Mouse (Mus musculus): ENCODE data around the gene Usp4. TPM values are rescaled to one million over a fixed set of nuclear protein-coding genes. Genes with fewer than 3 reads are reported as not detected.

Gene Usp4
- polyA plus RNA-seq, 1 experiment from 2014 or later, result 133 TPM

DNA sequence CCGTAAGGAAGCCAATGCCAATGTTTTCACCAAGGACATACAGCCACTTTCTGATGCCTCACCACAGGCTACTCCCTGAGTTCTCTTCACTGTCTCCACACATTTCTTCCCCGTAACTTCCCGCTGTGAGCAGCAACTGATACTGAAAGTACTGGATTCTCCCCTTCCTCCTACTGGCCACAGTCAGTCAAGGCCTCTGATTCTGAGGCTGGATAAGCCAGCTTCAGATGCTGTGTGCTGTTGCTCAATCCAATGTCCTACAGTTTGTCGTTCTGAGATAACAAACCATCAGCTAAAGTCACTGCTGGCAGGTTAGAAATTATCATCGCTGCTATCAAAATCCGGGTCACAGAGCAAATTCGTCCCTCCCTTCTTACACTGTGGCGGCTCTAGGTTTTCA lies 56.8 kb downstream of the Usp4 start:
- DNase-seq (ENCODE audit: low spot score) (no peak), ATAC-seq (ENCODE audit: insufficient number of reproducible peaks, low FRiP score, low TSS enrichment, low read depth) (no peak)
- no peaks in the 10 kb centered on the region for H3K27me3 ChIP-seq (ENCODE audit: control insufficient read depth, insufficient read depth, low read length)
- no peak overlapping the region for H3K4me3 ChIP-seq (ENCODE audit: low read depth, low read length)
- no peak overlapping the region for H3K4me2 ChIP-seq (ENCODE audit: low read depth, severe bottlenecking)
- H3K36me3 ChIP-seq (ENCODE audit: control insufficient read depth, insufficient read depth, low read length), result no peaks in the 10 kb centered on the region
- no peak overlapping the region for H3K27ac ChIP-seq (replicated peaks; ENCODE audit: low read depth, low read length)
- no peaks in the 10 kb centered on the region for H3K4me1 ChIP-seq (ENCODE audit: control insufficient read depth, insufficient read depth, low read length)
- WGBS, result 83% methylated on average over 8 of the region's 8 CpGs
- H3K9me3 ChIP-seq (ENCODE audit: control insufficient read depth, low read length), result no peaks in the 10 kb centered on the region
- no peak overlapping the region for H3K9ac ChIP-seq (ENCODE audit: low read length)

DNA sequence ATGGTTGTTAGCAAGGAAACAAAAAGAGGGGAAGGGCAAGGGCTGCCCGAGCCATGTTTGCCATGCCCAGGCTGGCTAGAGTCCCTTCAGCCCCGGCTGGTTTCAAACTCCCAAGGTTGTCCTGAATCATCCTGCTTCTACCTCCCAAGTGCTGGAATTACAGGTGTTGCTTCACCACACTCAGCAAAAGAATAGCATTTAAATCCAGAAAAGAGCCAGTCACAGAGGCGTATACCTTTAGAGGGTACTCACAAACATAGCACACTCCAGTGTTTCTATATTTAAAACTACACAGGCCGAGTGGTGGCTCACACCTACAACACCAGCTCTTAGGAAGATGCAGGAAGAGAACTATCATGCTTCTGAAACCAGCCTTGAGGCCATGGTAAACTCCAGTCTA lies 61.9 kb downstream of the Usp4 start:
- Histone ChIP-seq H3K27ac (replicated peaks; ENCODE audit: low read depth, low read length) (no peak overlapping the region), H3K9ac (ENCODE audit: low read length) (no peak overlapping the region), H3K4me3 (ENCODE audit: low read depth, low read length) (no peak overlapping the region), H3K36me3 (ENCODE audit: control insufficient read depth, insufficient read depth, low read length) (no peaks in the 10 kb centered on the region), H3K27me3 (ENCODE audit: control insufficient read depth, insufficient read depth, low read length) (no peaks in the 10 kb centered on the region), H3K4me2 (ENCODE audit: low read depth, severe bottlenecking) (no peak overlapping the region), H3K9me3 (ENCODE audit: control insufficient read depth, low read length) (no peaks in the 10 kb centered on the region), H3K4me1 (ENCODE audit: control insufficient read depth, insufficient read depth, low read length) (no peaks in the 10 kb centered on the region)
- DNase-seq (ENCODE audit: low spot score), result no peak
- 91% methylated on average over 4 of the region's 4 CpGs for WGBS
- ATAC-seq (ENCODE audit: insufficient number of reproducible peaks, low FRiP score, low TSS enrichment, low read depth), result no peak

DNA sequence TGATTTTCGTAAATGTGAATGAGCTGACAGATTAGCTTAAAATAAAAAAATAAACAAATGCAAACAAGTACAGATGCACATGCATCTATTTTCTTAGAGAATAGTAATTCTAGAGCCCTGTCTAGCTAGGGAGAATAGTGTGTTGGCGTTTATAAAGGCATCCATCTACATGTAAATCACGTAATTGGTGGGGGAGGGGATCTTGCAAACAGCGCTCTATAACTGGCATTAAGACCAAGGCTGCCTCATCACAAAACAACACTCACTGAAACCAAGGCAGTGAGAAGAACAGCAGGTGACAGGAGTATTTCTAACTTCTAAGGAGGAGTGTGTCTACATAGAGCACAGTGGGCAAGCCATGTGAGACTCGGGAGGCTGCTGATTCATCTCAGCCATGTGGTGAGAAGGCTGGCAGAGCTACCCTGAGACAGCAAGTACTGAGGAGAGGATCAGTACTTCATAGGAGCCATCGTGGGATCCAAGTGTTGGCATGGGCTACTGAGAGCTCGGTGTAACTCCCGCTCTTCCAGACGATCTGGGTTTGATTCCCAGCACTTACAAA lies 63.8 kb downstream of the Usp4 start:
- Histone ChIP-seq H3K36me3 (ENCODE audit: control insufficient read depth, insufficient read depth, low read length) (no peaks in the 10 kb centered on the region), H3K27me3 (ENCODE audit: control insufficient read depth, insufficient read depth, low read length) (no peaks in the 10 kb centered on the region), H3K9ac (ENCODE audit: low read length) (no peak overlapping the region), H3K4me2 (ENCODE audit: low read depth, severe bottlenecking) (no peak overlapping the region), H3K4me3 (ENCODE audit: low read depth, low read length) (no peak overlapping the region), H3K4me1 (ENCODE audit: control insufficient read depth, insufficient read depth, low read length) (no peaks in the 10 kb centered on the region), H3K9me3 (ENCODE audit: control insufficient read depth, low read length) (no peaks in the 10 kb centered on the region), H3K27ac (replicated peaks; ENCODE audit: low read depth, low read length) (no peak overlapping the region)
- WGBS, result 76% methylated on average over 9 of the region's 9 CpGs
- no peak for DNase-seq (ENCODE audit: low spot score)
- ATAC-seq (ENCODE audit: insufficient number of reproducible peaks, low FRiP score, low TSS enrichment, low read depth), result no peak

GRCm38 (mm10) chr9:108412221-108412620 lies 64.6 kb downstream of the Usp4 start:
- 83% methylated on average over 1 of the region's 1 CpGs for WGBS
- Histone ChIP-seq H3K27ac (replicated peaks; ENCODE audit: low read depth, low read length) (no peak overlapping the region), H3K27me3 (ENCODE audit: control insufficient read depth, insufficient read depth, low read length) (no peaks in the 10 kb centered on the region), H3K4me1 (ENCODE audit: control insufficient read depth, insufficient read depth, low read length) (no peaks in the 10 kb centered on the region), H3K4me3 (ENCODE audit: low read depth, low read length) (no peak overlapping the region), H3K4me2 (ENCODE audit: low read depth, severe bottlenecking) (no peak overlapping the region), H3K36me3 (ENCODE audit: control insufficient read depth, insufficient read depth, low read length) (no peaks in the 10 kb centered on the region), H3K9me3 (ENCODE audit: control insufficient read depth, low read length) (no peaks in the 10 kb centered on the region), H3K9ac (ENCODE audit: low read length) (no peak overlapping the region)
- ATAC-seq (ENCODE audit: insufficient number of reproducible peaks, low FRiP score, low TSS enrichment, low read depth), result no peak
- no peak for DNase-seq (ENCODE audit: low spot score)

- H3K4me3 ChIP-seq (ENCODE audit: low read depth, low read length), result no peak within 1 kb of the TSS
- H3K4me1 ChIP-seq (ENCODE audit: control insufficient read depth, insufficient read depth, low read length), result 0 out of 2 replicates have a peak, but pooled peaks cover 3% of the 10 kb centered on the region
- H3K9me3 ChIP-seq (ENCODE audit: control insufficient read depth, low read length), result no peaks in the 10 kb centered on the region
- DNase-seq (ENCODE audit: low spot score), result no peak
- ATAC-seq (ENCODE audit: insufficient number of reproducible peaks, low FRiP score, low TSS enrichment, low read depth), result no peak
- H3K36me3 ChIP-seq (ENCODE audit: control insufficient read depth, insufficient read depth, low read length), result no peaks in the 10 kb centered on the region
- no peaks in the 10 kb centered on the region for H3K27me3 ChIP-seq (ENCODE audit: control insufficient read depth, insufficient read depth, low read length)
- H3K27ac ChIP-seq (replicated peaks; ENCODE audit: low read depth, low read length), result no peak within 1 kb of the TSS
- no peak within 1 kb of the TSS for H3K9ac ChIP-seq (ENCODE audit: low read length)
- H3K4me2 ChIP-seq (ENCODE audit: low read depth, severe bottlenecking), result no peak within 1 kb of the TSS
Measured at GRCm38 (mm10) chr9:108428384-108428783, 80.7 kb downstream of the Usp4 start, which contains the start of gene Ccdc36. Gene Ccdc36, minus strand, starts transcription at chr9:108428484.

DNA sequence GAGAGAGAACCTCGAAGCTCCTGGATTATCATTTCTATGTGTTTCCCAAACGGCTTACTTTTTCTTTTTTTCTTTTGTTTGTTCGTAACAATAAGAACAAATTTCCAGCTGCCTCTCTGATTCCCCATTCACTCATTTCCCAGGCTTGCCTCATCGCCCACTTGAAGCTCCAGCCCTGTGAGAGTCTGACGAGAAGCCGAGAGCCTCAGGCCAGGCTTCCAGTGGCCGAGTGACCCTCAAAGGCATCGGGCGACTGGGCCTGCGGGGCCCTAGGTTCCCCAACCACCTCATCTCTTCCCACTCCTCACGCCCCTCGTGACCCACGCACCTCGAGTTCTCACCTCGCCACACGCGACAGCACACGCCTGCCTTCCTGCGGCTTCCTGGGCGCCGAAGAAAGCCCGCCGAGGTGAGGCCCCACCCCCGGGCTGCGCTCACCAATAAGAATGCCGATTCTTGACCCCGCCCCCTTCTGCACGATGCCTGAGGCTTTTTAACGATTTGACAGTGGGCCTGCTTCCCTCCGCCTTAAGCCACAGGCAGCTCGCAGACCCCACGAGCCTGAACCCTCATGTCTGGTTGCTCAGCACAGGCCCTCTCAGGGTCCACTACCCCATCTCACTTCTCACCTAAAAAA lies 83.9 kb downstream of the Usp4 start:
- peak overlapping the region; percentile 36 for H3K4me2 ChIP-seq (ENCODE audit: low read depth, severe bottlenecking)
- no peak overlapping the region for H3K27ac ChIP-seq (replicated peaks; ENCODE audit: low read depth, low read length)
- no peak overlapping the region for H3K4me3 ChIP-seq (ENCODE audit: low read depth, low read length)
- DNase-seq (ENCODE audit: low spot score) (peak; percentile 68), ATAC-seq (ENCODE audit: insufficient number of reproducible peaks, low FRiP score, low TSS enrichment, low read depth) (peak; percentile 44)
- H3K9ac ChIP-seq (ENCODE audit: low read length), result 0 out of 2 replicates have a peak overlapping the region, but pooled peaks have one; percentile 12
- H3K4me1 ChIP-seq (ENCODE audit: control insufficient read depth, insufficient read depth, low read length), result 0 out of 2 replicates have a peak, but pooled peaks cover 3% of the 10 kb centered on the region
- H3K9me3 ChIP-seq (ENCODE audit: control insufficient read depth, low read length), result no peaks in the 10 kb centered on the region
- no peaks in the 10 kb centered on the region for H3K27me3 ChIP-seq (ENCODE audit: control insufficient read depth, insufficient read depth, low read length)
- 49% methylated on average over 32 of the region's 32 CpGs for WGBS
- H3K36me3 ChIP-seq (ENCODE audit: control insufficient read depth, insufficient read depth, low read length), result no peaks in the 10 kb centered on the region

GRCm38 (mm10) chr9:108436182-108436581 lies 88.5 kb downstream of the Usp4 start, which contains the start of gene BC048562:
Gene BC048562, plus strand, starts transcription at chr9:108436482.
- no peak for ATAC-seq (ENCODE audit: insufficient number of reproducible peaks, low FRiP score, low TSS enrichment, low read depth)
- Histone ChIP-seq H3K4me1 (ENCODE audit: control insufficient read depth, insufficient read depth, low read length) (0 out of 2 replicates have a peak, but pooled peaks cover 3% of the 10 kb centered on the region), H3K36me3 (ENCODE audit: control insufficient read depth, insufficient read depth, low read length) (no peaks in the 10 kb centered on the region), H3K9ac (ENCODE audit: low read length) (no peak within 1 kb of the TSS), H3K27ac (replicated peaks; ENCODE audit: low read depth, low read length) (no peak within 1 kb of the TSS), H3K27me3 (ENCODE audit: control insufficient read depth, insufficient read depth, low read length) (no peaks in the 10 kb centered on the region), H3K4me3 (ENCODE audit: low read depth, low read length) (no peak within 1 kb of the TSS), H3K4me2 (ENCODE audit: low read depth, severe bottlenecking) (no peak within 1 kb of the TSS), H3K9me3 (ENCODE audit: control insufficient read depth, low read length) (no peaks in the 10 kb centered on the region)
- 79% methylated on average over 3 of the region's 3 CpGs for WGBS
- DNase-seq (ENCODE audit: low spot score), result no peak

DNA sequence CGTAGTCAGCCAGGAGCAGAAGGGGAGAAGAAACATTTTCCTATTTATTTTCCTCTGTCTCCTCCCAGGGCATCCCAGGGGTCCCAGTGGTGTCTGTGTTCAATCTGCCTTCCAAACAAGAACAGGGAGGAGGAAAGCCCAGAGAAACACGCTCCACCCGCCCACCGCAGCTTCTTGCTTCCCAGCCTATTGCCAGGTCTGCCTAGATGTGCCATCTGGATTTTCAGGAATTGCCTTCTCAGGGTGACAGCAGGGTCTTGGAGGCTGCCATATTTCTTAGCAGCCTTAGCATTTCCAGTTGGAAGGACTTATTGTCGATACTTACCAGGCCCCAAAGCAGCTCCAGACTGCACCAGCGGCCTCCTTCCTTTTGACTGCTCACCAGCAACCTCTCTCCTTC lies 91.5 kb downstream of the Usp4 start:
- no peak for ATAC-seq (ENCODE audit: insufficient number of reproducible peaks, low FRiP score, low TSS enrichment, low read depth)
- Histone ChIP-seq H3K27me3 (ENCODE audit: control insufficient read depth, insufficient read depth, low read length) (no peaks in the 10 kb centered on the region), H3K4me3 (ENCODE audit: low read depth, low read length) (no peak overlapping the region), H3K9me3 (ENCODE audit: control insufficient read depth, low read length) (no peaks in the 10 kb centered on the region), H3K27ac (replicated peaks; ENCODE audit: low read depth, low read length) (no peak overlapping the region), H3K9ac (ENCODE audit: low read length) (no peak overlapping the region), H3K4me1 (ENCODE audit: control insufficient read depth, insufficient read depth, low read length) (no peaks in the 10 kb centered on the region), H3K36me3 (ENCODE audit: control insufficient read depth, insufficient read depth, low read length) (no peaks in the 10 kb centered on the region), H3K4me2 (ENCODE audit: low read depth, severe bottlenecking) (no peak overlapping the region)
- DNase-seq (ENCODE audit: low spot score), result no peak
- 85% methylated on average over 6 of the region's 6 CpGs for WGBS

All from limb, embryonic 11.5 days (tissue).